Mouse (Mus musculus): ENCODE results near the gene Med24. TPM values are rescaled to one million over a fixed set of nuclear protein-coding genes. Genes with fewer than 3 reads are reported as not detected.

The Med24 gene
- polyA plus RNA-seq, 1 experiment from 2014 or later: 90.3 TPM

GRCm38 (mm10) chr11:98707401-98708281, 21.6 kb downstream of the Med24 start:
- Histone ChIP-seq H3K27ac (no peak overlapping the region), H3K36me3 (peaks cover 86% of the 10 kb centered on the region), H3K27me3 (no peaks in the 10 kb centered on the region), H3K9ac (replicated peaks) (no peak overlapping the region), H3K4me2 (replicated peaks) (no peak overlapping the region), H3K4me1 (replicated peaks) (no peaks in the 10 kb centered on the region), H3K9me3 (no peaks in the 10 kb centered on the region), H3K4me3 (replicated peaks) (no peak overlapping the region)
- no peak for ATAC-seq
- WGBS: 94% methylated on average over 22 of the region's 22 CpGs

GRCm38 (mm10) chr11:98705021-98705420, 24.2 kb downstream of the Med24 start:
- H3K4me2 ChIP-seq (replicated peaks): no peak overlapping the region
- H3K4me3 ChIP-seq (replicated peaks): no peak overlapping the region
- H3K27me3 ChIP-seq: no peaks in the 10 kb centered on the region
- no peaks in the 10 kb centered on the region for H3K4me1 ChIP-seq (replicated peaks)
- 92% methylated on average over 10 of the region's 10 CpGs for WGBS
- ATAC-seq: no peak
- H3K9ac ChIP-seq (replicated peaks): 0 out of 2 replicates have a peak overlapping the region, but pooled peaks have one; percentile 23
- no peak overlapping the region for H3K27ac ChIP-seq
- no peaks in the 10 kb centered on the region for H3K9me3 ChIP-seq
- peaks cover 66% of the 10 kb centered on the region for H3K36me3 ChIP-seq

- H3K27me3 ChIP-seq: no peaks in the 10 kb centered on the region
- H3K4me3 ChIP-seq (replicated peaks): no peak overlapping the region
- H3K27ac ChIP-seq: no peak overlapping the region
- no peak for ATAC-seq
- H3K4me1 ChIP-seq (replicated peaks): no peaks in the 10 kb centered on the region
- H3K36me3 ChIP-seq: peaks cover 39% of the 10 kb centered on the region
- H3K9ac ChIP-seq (replicated peaks): no peak overlapping the region
- no peaks in the 10 kb centered on the region for H3K9me3 ChIP-seq
- no peak overlapping the region for H3K4me2 ChIP-seq (replicated peaks)
- 76% methylated on average over 5 of the region's 5 CpGs for WGBS
Measured at GRCm38 (mm10) chr11:98702323-98702722, 26.9 kb downstream of the Med24 start.

- Histone ChIP-seq H3K9me3 (no peaks in the 10 kb centered on the region), H3K9ac (replicated peaks) (no peak within 1 kb of the TSS; the same call in 1 of the 2 replicates), H3K27me3 (no peaks in the 10 kb centered on the region), H3K4me1 (replicated peaks) (no peaks in the 10 kb centered on the region), H3K36me3 (peaks cover 35% of the 10 kb centered on the region), H3K4me3 (replicated peaks) (no peak within 1 kb of the TSS), H3K4me2 (replicated peaks) (no peak within 1 kb of the TSS), H3K27ac (no peak within 1 kb of the TSS)
- 36% methylated on average over 10 of the region's 10 CpGs for WGBS
- ATAC-seq: no peak
Measured at GRCm38 (mm10) chr11:98701213-98701670, 28.0 kb downstream of the Med24 start, which contains the start of gene Csf3. Gene Csf3, plus strand, starts transcription at chr11:98701263.

- 37% methylated on average over 4 of the region's 4 CpGs for WGBS
Measured at GRCm38 (mm10) chr11:98699911-98700310, 29.3 kb downstream of the Med24 start.

GRCm38 (mm10) chr11:98698849-98699640, 30.2 kb downstream of the Med24 start:
- WGBS: 85% methylated on average over 16 of the region's 16 CpGs
- Histone ChIP-seq H3K4me3 (replicated peaks) (no peak overlapping the region), H3K36me3 (peaks cover 35% of the 10 kb centered on the region), H3K27me3 (no peaks in the 10 kb centered on the region), H3K4me2 (replicated peaks) (no peak overlapping the region), H3K9me3 (no peaks in the 10 kb centered on the region), H3K9ac (replicated peaks) (no peak overlapping the region), H3K4me1 (replicated peaks) (no peaks in the 10 kb centered on the region), H3K27ac (no peak overlapping the region)
- no peak for ATAC-seq

More at GRCm38 (mm10) chr11:98699911-98700310, 29.3 kb downstream of the Med24 start:
- ATAC-seq: peak; percentile 57; the same call in 1 of the 2 replicates
- Histone ChIP-seq H3K4me2 (replicated peaks) (no peak overlapping the region), H3K27ac (no peak overlapping the region), H3K9me3 (no peaks in the 10 kb centered on the region), H3K36me3 (peaks cover 35% of the 10 kb centered on the region), H3K27me3 (no peaks in the 10 kb centered on the region), H3K9ac (replicated peaks) (no peak overlapping the region), H3K4me1 (replicated peaks) (no peaks in the 10 kb centered on the region), H3K4me3 (replicated peaks) (no peak overlapping the region)

- Histone ChIP-seq H3K9me3 (no peaks in the 10 kb centered on the region), H3K4me2 (replicated peaks) (no peak overlapping the region), H3K27ac (0 out of 2 replicates have a peak overlapping the region, but pooled peaks have one; percentile 5), H3K27me3 (no peaks in the 10 kb centered on the region), H3K4me3 (replicated peaks) (no peak overlapping the region), H3K4me1 (replicated peaks) (no peaks in the 10 kb centered on the region), H3K9ac (replicated peaks) (no peak overlapping the region), H3K36me3 (peaks cover 47% of the 10 kb centered on the region)
- no peak for ATAC-seq
- WGBS: 89% methylated on average over 12 of the region's 12 CpGs
Measured at GRCm38 (mm10) chr11:98697225-98697624, 32.0 kb downstream of the Med24 start.

GRCm38 (mm10) chr11:98696454-98697216, 32.6 kb downstream of the Med24 start:
- Histone ChIP-seq H3K4me2 (replicated peaks) (no peak overlapping the region), H3K4me3 (replicated peaks) (no peak overlapping the region), H3K36me3 (peaks cover 53% of the 10 kb centered on the region), H3K27me3 (no peaks in the 10 kb centered on the region), H3K9me3 (no peaks in the 10 kb centered on the region), H3K27ac (0 out of 2 replicates have a peak overlapping the region, but pooled peaks have one; percentile 5), H3K4me1 (replicated peaks) (no peaks in the 10 kb centered on the region), H3K9ac (replicated peaks) (no peak overlapping the region)
- WGBS: 86% methylated on average over 14 of the region's 14 CpGs
- ATAC-seq: no peak

GRCm38 (mm10) chr11:98695408-98695807, 33.8 kb downstream of the Med24 start:
- WGBS: 76% methylated on average over 14 of the region's 14 CpGs
- no peaks in the 10 kb centered on the region for H3K9me3 ChIP-seq
- peaks cover 65% of the 10 kb centered on the region for H3K36me3 ChIP-seq
- no peaks in the 10 kb centered on the region for H3K27me3 ChIP-seq
- peak overlapping the region; percentile 9; the same call in 1 of the 2 replicates for H3K27ac ChIP-seq
- ATAC-seq: no peak
- H3K4me3 ChIP-seq (replicated peaks): no peak overlapping the region
- H3K9ac ChIP-seq (replicated peaks): no peak overlapping the region
- H3K4me2 ChIP-seq (replicated peaks): no peak overlapping the region
- H3K4me1 ChIP-seq (replicated peaks): no peaks in the 10 kb centered on the region

GRCm38 (mm10) chr11:98694301-98694700, 34.9 kb downstream of the Med24 start:
- no peak overlapping the region for H3K4me2 ChIP-seq (replicated peaks)
- WGBS: 85% methylated on average over 9 of the region's 9 CpGs
- no peaks in the 10 kb centered on the region for H3K27me3 ChIP-seq
- no peak overlapping the region for H3K9ac ChIP-seq (replicated peaks)
- ATAC-seq: no peak
- no peak overlapping the region for H3K4me3 ChIP-seq (replicated peaks)
- no peak overlapping the region for H3K27ac ChIP-seq
- H3K4me1 ChIP-seq (replicated peaks): no peaks in the 10 kb centered on the region
- H3K36me3 ChIP-seq: peaks cover 76% of the 10 kb centered on the region
- no peaks in the 10 kb centered on the region for H3K9me3 ChIP-seq

GRCm38 (mm10) chr11:98693746-98694145, 35.5 kb downstream of the Med24 start:
- ATAC-seq: no peak
- no peaks in the 10 kb centered on the region for H3K27me3 ChIP-seq
- H3K9ac ChIP-seq (replicated peaks): no peak overlapping the region
- no peak overlapping the region for H3K4me3 ChIP-seq (replicated peaks)
- H3K9me3 ChIP-seq: no peaks in the 10 kb centered on the region
- no peak overlapping the region for H3K4me2 ChIP-seq (replicated peaks)
- WGBS: 96% methylated on average over 9 of the region's 9 CpGs
- no peaks in the 10 kb centered on the region for H3K4me1 ChIP-seq (replicated peaks)
- H3K27ac ChIP-seq: no peak overlapping the region
- H3K36me3 ChIP-seq: peaks cover 79% of the 10 kb centered on the region

Data from midbrain, embryonic 13.5 days (tissue).